Mouse (Mus musculus): ENCODE measurements around the gene Tent5b. TPM values are rescaled to one million over a fixed set of nuclear protein-coding genes. Genes with fewer than 3 reads are reported as not detected.

The Tent5b gene
- polyA plus RNA-seq, 1 experiment from 2014 or later: 5.5 TPM

DNA sequence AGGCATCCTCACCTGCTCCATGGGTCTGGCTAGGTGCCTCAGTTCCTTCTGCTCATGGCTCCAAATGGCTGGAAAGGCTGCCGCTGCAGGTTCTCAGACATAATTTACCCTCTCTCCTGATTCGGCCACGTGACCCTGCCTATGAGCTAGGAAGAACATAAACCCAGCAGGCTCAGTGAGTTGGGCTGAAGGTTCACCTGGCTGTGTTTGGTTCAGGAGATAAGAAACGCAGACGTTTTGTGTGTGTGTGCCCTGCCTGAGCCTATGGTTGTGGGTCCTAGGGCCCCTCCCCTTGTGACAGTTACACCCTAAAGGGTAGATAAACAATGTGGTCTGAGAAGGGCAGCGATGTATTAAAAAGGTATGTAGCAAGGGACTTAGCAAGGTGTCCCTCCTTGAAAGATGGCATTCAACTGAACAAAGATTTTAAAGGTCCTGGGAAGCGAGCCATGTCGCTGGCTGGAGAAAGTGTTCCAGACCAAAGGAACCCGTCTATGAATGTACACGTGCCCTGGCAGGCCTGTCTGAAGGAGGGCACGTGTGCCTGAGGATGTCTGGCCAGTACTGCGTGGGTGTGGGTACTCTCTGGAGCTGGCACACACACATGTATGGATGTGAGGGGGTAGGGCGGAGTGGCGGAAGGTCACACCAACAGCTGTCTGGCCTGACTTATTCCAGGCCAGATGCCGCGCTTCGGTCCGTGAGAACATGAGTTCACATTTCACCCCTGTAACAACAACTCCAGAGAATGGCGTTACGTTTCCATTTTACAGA, 8.9 kb downstream of the Tent5b start:
- ATAC-seq: no peak
- in situ Hi-C loops (cut with MboI; ENCODE audit: low pct_unique_long_range_greater_than_20kb): no loop called here
- ChIA-PET POLR2A (no interaction called here), CTCF (no interaction called here)
- TF ChIP-seq CTCF (IDR thresholded peaks at IDR 0.05): no peak
- no peak for DNase-seq (ENCODE audit: low read depth, low spot score)
- H3K27me3 ChIP-seq: no peaks in the 10 kb centered on the region

DNA sequence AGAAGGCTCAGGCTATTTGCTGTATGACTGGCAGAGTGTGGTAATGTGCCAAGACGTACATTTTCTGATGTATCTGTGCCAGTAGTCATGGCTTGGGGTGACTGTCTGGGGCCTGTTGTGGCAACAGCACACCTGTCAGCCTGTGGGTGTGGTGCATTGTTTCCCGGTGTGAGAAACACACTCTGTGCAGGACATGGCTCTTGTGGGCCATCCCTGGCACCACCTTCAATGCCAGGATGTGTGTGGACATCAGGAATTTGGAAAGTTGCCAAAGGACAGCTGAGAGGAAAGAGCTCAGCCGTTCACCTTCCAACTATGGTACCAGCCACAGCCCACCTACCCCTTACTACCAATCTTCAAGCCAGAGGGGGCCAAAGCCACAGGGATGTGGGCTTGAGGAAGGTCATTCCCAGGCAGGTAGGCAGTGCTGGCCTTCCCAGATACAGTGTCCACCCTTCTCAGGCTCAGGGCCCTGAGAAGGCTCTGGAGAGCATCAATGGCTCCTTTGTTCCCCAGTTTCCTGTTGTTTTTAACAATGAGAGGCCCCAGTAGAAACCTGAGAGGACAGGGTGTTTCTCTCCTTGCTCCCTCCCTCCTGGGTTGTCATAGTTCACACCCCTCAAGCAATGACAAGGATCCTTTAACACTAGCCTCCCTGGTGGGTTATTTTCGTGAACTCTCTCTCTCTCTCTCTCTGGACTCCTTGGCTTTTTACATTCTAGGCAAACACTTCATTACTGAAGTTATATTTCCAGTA, 9.7 kb downstream of the Tent5b start:
- DNase-seq (ENCODE audit: low read depth, low spot score) (no peak), ATAC-seq (no peak)
- no peaks in the 10 kb centered on the region for H3K27me3 ChIP-seq
- ChIA-PET CTCF (no interaction called here), POLR2A (no interaction called here)
- TF ChIP-seq CTCF (IDR thresholded peaks at IDR 0.05): no peak
- in situ Hi-C loops (cut with MboI; ENCODE audit: low pct_unique_long_range_greater_than_20kb): no loop called here

DNA sequence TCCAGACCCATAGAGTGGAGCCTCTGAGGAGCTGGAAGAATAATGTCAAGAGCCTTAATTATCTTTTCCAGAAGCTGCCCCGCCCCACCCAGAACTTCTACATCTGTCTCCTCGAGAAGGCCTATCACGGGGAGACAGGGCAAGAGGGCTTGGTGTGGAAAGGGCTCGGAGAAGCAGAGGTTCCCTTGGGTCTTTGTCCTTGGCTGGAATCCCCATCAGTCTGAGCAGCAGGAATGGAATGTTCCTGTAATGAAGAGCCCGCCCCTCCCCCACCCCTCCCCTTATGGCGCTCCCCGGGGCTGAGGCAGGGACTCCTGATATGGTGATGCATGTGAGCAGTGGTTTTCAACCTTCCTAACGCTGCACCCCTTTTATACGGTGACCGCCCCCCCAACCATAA, 11.9 kb downstream of the Tent5b start:
- no peak for TF ChIP-seq CTCF (IDR thresholded peaks at IDR 0.05)
- in situ Hi-C loops (cut with MboI; ENCODE audit: low pct_unique_long_range_greater_than_20kb): no loop called here
- no peaks in the 10 kb centered on the region for H3K27me3 ChIP-seq
- no peak for ATAC-seq
- ChIA-PET POLR2A (no interaction called here), CTCF (no interaction called here)
- no peak for DNase-seq (ENCODE audit: low read depth, low spot score)

DNA sequence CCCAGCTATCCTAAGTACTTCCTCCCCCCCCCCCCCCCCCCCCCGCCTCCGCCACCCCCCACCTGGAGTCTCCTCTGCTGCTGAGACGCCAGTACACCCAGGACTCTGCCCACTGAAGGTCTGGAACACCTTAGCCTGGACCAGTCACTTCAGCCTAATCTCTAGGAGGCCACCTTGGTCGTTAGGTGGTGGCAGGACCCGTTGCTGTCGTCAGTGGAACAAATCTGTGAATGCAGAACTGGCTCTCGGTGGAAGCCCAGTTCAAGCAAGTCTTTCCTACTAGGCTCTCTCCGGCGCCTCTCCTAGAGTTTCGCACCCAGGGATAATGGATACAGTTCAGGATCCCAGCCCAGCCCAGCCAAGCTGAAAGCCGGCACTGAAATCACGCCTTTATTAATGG, 14.0 kb downstream of the Tent5b start:
- H3K27me3 ChIP-seq: peaks cover 3% of the 10 kb centered on the region
- TF ChIP-seq CTCF (IDR thresholded peaks at IDR 0.05): no peak
- ChIA-PET POLR2A (interaction anchor here (1.7 kb wide), 1 partner anchor 14 kb away, joined by 6 read pairs; the partner anchor contains the start of gene Tent5b), CTCF (interaction anchor here (1.9 to 3.6 kb wide), 2 partner anchors 12 to 14 kb away, joined by 5 to 19 read pairs; partner anchors contain the start of gene Tent5b)
- DNase-seq (ENCODE audit: low read depth, low spot score) (no peak), ATAC-seq (no peak)
- in situ Hi-C loops (cut with MboI; ENCODE audit: low pct_unique_long_range_greater_than_20kb): no loop called here

DNA sequence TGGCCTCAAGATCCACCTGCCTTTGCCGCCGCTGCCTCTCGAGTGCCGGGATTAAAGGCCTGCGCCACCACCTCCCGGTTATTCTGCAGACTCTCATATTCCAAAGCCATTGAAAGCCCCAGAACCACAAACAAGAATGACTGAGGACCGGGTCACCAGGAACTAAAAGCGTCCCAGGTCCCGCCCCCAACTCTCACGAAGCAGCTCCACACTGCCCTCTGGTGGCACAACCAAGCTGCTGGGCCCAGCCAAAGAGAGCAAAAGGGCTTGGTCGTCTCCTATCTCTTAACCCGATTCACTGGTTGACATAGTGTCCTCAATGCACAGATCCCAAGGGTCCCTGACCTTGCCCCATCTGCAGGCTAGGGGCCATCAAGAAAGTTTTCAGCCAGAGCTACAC, 14.5 kb downstream of the Tent5b start:
- no peak for TF ChIP-seq CTCF (IDR thresholded peaks at IDR 0.05)
- no peak for DNase-seq (ENCODE audit: low read depth, low spot score)
- ChIA-PET CTCF (interaction anchor here (1.9 to 3.6 kb wide), 2 partner anchors 13 to 15 kb away, joined by 5 to 19 read pairs; partner anchors contain the start of gene Tent5b), POLR2A (interaction anchor here (1.7 kb wide), 1 partner anchor 15 kb away, joined by 6 read pairs; the partner anchor contains the start of gene Tent5b)
- no peak for ATAC-seq
- peaks cover 3% of the 10 kb centered on the region for H3K27me3 ChIP-seq
- in situ Hi-C loops (cut with MboI; ENCODE audit: low pct_unique_long_range_greater_than_20kb): no loop called here

DNA sequence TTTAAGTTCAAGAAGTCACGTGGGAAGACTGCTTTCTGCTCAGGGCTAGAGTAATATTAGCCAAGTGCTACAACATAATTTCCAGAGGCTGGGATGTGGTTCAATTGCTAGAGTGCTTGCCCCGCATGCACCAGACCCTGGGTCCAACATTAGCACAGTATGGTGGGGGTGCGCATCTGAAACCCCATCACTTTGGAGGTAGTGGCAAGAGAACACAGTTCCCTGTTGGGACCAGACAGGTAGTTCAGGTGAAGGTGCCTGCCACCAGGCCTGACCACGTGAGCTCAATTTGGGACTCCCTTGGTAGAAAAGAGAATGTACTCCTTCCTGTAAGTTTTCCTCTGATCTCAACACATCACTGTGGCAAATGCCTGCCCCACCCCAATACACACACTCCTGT, 14.9 kb downstream of the Tent5b start:
- CTCF ChIA-PET: interaction anchor here (1.9 to 3.6 kb wide), 2 partner anchors 13 to 15 kb away, joined by 5 to 19 read pairs; partner anchors contain the start of gene Tent5b
- H3K27me3 ChIP-seq: peaks cover 3% of the 10 kb centered on the region
- ATAC-seq: no peak
- TF ChIP-seq CTCF (IDR thresholded peaks at IDR 0.05): no peak
- in situ Hi-C loops (cut with MboI; ENCODE audit: low pct_unique_long_range_greater_than_20kb): no loop called here
- DNase-seq (ENCODE audit: low read depth, low spot score): no peak
- POLR2A ChIA-PET: interaction anchor here (1.7 kb wide), 1 partner anchor 15 kb away, joined by 6 read pairs; the partner anchor contains the start of gene Tent5b

DNA sequence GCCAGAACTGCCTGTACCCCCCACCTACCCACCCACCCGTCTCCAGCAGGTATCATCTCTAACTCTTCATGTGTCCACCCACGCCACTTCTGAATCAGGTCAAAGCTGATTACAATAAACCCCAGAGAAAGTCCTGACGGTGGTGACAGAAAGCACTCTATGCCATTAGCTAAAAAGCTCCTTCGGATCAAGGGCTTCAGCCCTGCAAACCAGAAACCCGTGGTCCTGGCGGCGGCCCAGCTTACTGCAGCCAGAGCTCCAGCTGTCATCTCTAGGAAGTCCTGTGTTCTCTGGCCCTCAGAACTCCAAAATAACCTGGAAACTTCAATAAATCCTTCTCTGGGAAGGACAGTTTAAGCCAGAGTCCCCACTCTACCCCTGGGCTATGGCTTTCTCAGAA, 15.8 kb downstream of the Tent5b start:
- ChIA-PET CTCF (interaction anchor here (3.6 kb wide), 1 partner anchor 16 kb away, joined by 19 read pairs; the partner anchor contains the start of gene Tent5b), POLR2A (no interaction called here)
- H3K27me3 ChIP-seq: peaks cover 3% of the 10 kb centered on the region
- no peak for TF ChIP-seq CTCF (IDR thresholded peaks at IDR 0.05)
- DNase-seq (ENCODE audit: low read depth, low spot score) (no peak), ATAC-seq (no peak)
- in situ Hi-C loops (cut with MboI; ENCODE audit: low pct_unique_long_range_greater_than_20kb): no loop called here

DNA sequence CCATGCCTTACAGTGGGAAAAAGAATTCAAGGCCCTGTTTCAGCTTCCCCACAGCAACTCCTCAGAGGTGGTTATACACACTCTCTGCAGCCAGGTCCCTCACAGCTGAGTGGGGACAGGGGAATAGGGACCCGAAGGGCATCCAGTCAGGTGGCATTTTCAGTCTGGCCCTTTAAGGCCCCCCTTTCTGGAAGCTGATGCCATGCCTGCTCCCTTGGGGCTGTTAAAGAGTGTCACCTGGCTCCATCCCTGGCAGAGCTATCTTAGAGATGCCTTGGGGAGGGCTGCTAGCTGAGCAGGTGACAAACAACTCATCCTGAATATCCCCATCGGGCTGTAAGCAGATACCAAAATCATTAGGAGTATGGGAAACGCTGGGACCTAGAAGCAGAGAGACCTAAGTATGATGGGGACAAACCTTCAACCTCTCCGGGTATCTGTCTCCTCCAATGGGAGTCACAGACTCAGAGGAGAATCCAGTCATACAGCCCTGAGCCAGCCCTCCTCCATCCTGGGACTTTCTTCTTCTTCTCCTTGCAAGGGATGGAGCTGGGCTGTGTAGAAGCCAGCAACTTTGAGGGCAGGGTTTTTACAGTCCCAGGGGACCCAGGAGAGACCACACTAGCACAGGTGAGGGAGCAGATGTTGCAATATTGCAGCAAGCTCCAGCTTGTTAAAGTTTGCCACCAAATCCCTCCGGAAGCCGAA, 17.0 kb downstream of the Tent5b start:
- H3K27me3 ChIP-seq: peaks cover 3% of the 10 kb centered on the region
- ATAC-seq (no peak), DNase-seq (ENCODE audit: low read depth, low spot score) (no peak)
- CTCF ChIA-PET: no interaction called here
- POLR2A ChIA-PET: interaction anchor here (0.8 to 1.0 kb wide), 2 partner anchors 17 kb away, joined by 3 to 7 read pairs; partner anchors contain the start of gene Tent5b
- TF ChIP-seq CTCF (IDR thresholded peaks at IDR 0.05): no peak
- in situ Hi-C loops (cut with MboI; ENCODE audit: low pct_unique_long_range_greater_than_20kb): no loop called here

DNA sequence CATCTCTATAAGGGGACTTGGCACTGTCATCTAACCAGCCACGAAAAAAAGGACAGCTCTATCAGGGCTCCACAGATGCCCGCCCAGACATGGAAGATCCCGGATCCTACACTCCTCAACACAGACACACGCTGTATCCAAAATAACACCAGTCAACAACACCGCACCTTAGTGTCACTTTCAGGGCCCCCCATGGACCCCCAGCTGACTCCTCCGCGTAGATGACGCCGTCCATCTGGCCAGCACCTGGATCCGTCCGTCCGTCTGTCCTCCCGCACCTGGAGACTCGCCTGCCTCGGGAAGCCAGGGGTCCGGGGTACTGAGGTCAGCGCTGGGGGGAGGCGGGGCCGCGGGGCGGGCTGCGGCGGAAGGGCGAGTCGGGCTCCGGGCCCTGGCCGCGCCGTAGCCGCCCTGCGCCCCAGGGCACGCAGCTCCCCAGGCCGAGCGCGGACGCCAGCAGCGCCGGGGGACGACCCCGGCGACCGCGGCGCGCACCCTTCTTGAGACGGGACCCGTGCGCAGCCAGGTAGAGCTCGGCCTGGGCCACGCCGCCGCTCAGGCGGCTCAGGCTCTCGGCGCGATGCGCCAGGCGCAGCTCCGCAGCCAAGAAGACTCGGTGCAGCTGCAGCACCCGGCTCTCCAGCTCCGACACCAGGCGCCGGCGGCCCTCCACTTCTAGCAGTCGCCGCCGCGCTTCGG, 17.7 kb downstream of the Tent5b start:
- CTCF ChIA-PET: interaction anchor here (1.6 kb wide), 1 partner anchor 18 kb away, joined by 7 read pairs; the partner anchor contains the start of gene Tent5b
- in situ Hi-C loops (cut with MboI; ENCODE audit: low pct_unique_long_range_greater_than_20kb): no loop called here
- DNase-seq (ENCODE audit: low read depth, low spot score): no peak
- no peak for TF ChIP-seq CTCF (IDR thresholded peaks at IDR 0.05)
- peaks cover 3% of the 10 kb centered on the region for H3K27me3 ChIP-seq
- no peak for ATAC-seq
- POLR2A ChIA-PET: interaction anchor here (1.0 kb wide), 1 partner anchor 18 kb away, joined by 3 read pairs; the partner anchor contains the start of gene Tent5b
